Mouse (Mus musculus) midbrain, embryonic 14.5 days (tissue): ENCODE data around the gene Ptf1a. TPM values are rescaled to one million over a fixed set of nuclear protein-coding genes. Genes with fewer than 3 reads are reported as not detected.

ENCODE experiments used
- ATAC-seq: fragments of 200-750 bp; cut with Nextera tagmentation; 2 replicates; pipeline ENCODE4 v1.8.0; 2017; ENCODE audit warnings: moderate number of reproducible peaks, moderate library complexity; ENCODE audit not compliant: low FRiP score, low TSS enrichment
- DNase-seq: peaks from one replicate; pipeline ENCODE4 v3.0.0-alpha.2; 2015
- H3K27ac ChIP-seq: fragments of 300-500 bp; sonication (generic); replicated peaks from 2 replicates; pipeline ENCODE4 v1.5.1; 2014; ENCODE audit warnings: mild to moderate bottlenecking, low read depth, low read length, moderate library complexity
- H3K27me3 ChIP-seq: fragments of 300-500 bp; sonication (generic); 2 replicates; pipeline ENCODE4 v1.6.1; 2014; ENCODE audit warnings: low read length, control low read depth, mixed read lengths; ENCODE audit not compliant: control insufficient read depth, insufficient read depth
- H3K36me3 ChIP-seq: fragments of 300-500 bp; sonication (generic); 2 replicates; pipeline ENCODE4 v1.6.1; 2014; ENCODE audit warnings: low read length, control low read depth; ENCODE audit not compliant: control insufficient read depth, insufficient read depth
- H3K4me1 ChIP-seq: fragments of 300-500 bp; sonication (generic); 2 replicates; pipeline ENCODE4 v1.6.1; 2014; ENCODE audit warnings: mild to moderate bottlenecking, antibody characterized with exemption, low read length, control low read depth; ENCODE audit not compliant: control insufficient read depth, insufficient read depth
- H3K4me2 ChIP-seq: fragments of 300-500 bp; sonication (generic); 2 replicates; pipeline ENCODE4 v1.6.1; 2014; ENCODE audit warnings: mild to moderate bottlenecking, low read length, moderate library complexity
- H3K4me3 ChIP-seq: fragments of 300-500 bp; sonication (generic); replicated peaks from 2 replicates; pipeline ENCODE4 v1.5.1; 2014; ENCODE audit warnings: low read depth, low read length
- H3K9ac ChIP-seq: fragments of 300-500 bp; sonication (generic); replicated peaks from 2 replicates; pipeline ENCODE4 v1.6.1; 2014; ENCODE audit warnings: mild to moderate bottlenecking, low read length, moderate library complexity
- H3K9me3 ChIP-seq: fragments of 300-500 bp; sonication (generic); 2 replicates; pipeline ENCODE4 v1.6.1; 2016; ENCODE audit warnings: low read length, control low read depth, mixed read lengths; ENCODE audit not compliant: control insufficient read depth
- WGBS: fragments of 180-500 bp; shearing (Covaris S2); extraction: QIAGEN DNeasy Blood & Tissue Kit; methylation state at CpG from one replicate; pipeline ENCODE4 v1.1.7; 2014; 5-methylcytosine and 5-hydroxymethylcytosine counted together
- polyA plus RNA-seq: library from polyadenylated mRNA; unstranded; fragments of >200 nt; fragmentation: Nextera tagmentation; extraction: Ambion mirVana; gene quantifications from 2 replicates; pipeline ENCODE4 v1.2.1, GENCODE M21; 2014

Ptf1a gene
- polyA plus RNA-seq, 1 experiment from 2014 or later, result 0.64 TPM

GRCm38 (mm10) chr2:19423086-19423485 is 22.4 kb upstream of the Ptf1a start:
- Histone ChIP-seq H3K4me3 (no peak overlapping the region), H3K4me1 (no peaks in the 10 kb centered on the region), H3K4me2 (no peak overlapping the region), H3K27ac (no peak overlapping the region), H3K9me3 (no peaks in the 10 kb centered on the region), H3K9ac (no peak overlapping the region), H3K27me3 (peaks cover 26% of the 10 kb centered on the region), H3K36me3 (no peaks in the 10 kb centered on the region)
- ATAC-seq (no peak), DNase-seq (no peak)
- WGBS, result 66% methylated on average over 6 of the region's 6 CpGs

GRCm38 (mm10) chr2:19429031-19429430 is 16.4 kb upstream of the Ptf1a start:
- Histone ChIP-seq H3K27me3 (peaks cover 79% of the 10 kb centered on the region), H3K4me3 (no peak overlapping the region), H3K27ac (no peak overlapping the region), H3K4me2 (no peak overlapping the region), H3K9ac (no peak overlapping the region), H3K9me3 (no peaks in the 10 kb centered on the region), H3K4me1 (0 out of 2 replicates have a peak, but pooled peaks cover 6% of the 10 kb centered on the region), H3K36me3 (no peaks in the 10 kb centered on the region)
- 8% methylated on average over 10 of the region's 10 CpGs for WGBS
- peak; percentile 49 for DNase-seq
- ATAC-seq, result no peak

- Histone ChIP-seq H3K9me3 (no peaks in the 10 kb centered on the region), H3K9ac (no peak overlapping the region), H3K27ac (no peak overlapping the region), H3K27me3 (peaks cover 88% of the 10 kb centered on the region), H3K36me3 (no peaks in the 10 kb centered on the region), H3K4me3 (peak overlapping the region; percentile 28), H3K4me1 (0 out of 2 replicates have a peak, but pooled peaks cover 6% of the 10 kb centered on the region), H3K4me2 (peak overlapping the region; percentile 51)
- no peak for ATAC-seq
- 4% methylated on average over 31 of the region's 31 CpGs for WGBS
- DNase-seq, result peak; percentile 33
Measured at GRCm38 (mm10) chr2:19429691-19430690, 15.5 kb upstream of the Ptf1a start.

- DNase-seq (peak; percentile 68), ATAC-seq (peak; percentile 43; the same call in 1 of the 2 replicates)
- Histone ChIP-seq H3K4me2 (peak overlapping the region; percentile 51), H3K9ac (no peak overlapping the region), H3K4me3 (peak overlapping the region; percentile 28), H3K4me1 (0 out of 2 replicates have a peak, but pooled peaks cover 6% of the 10 kb centered on the region), H3K9me3 (no peaks in the 10 kb centered on the region), H3K27me3 (peaks cover 91% of the 10 kb centered on the region), H3K27ac (no peak overlapping the region), H3K36me3 (no peaks in the 10 kb centered on the region)
- under 1% methylated on average over 33 of the region's 33 CpGs for WGBS
Measured at GRCm38 (mm10) chr2:19430746-19431145, 14.7 kb upstream of the Ptf1a start.

DNA sequence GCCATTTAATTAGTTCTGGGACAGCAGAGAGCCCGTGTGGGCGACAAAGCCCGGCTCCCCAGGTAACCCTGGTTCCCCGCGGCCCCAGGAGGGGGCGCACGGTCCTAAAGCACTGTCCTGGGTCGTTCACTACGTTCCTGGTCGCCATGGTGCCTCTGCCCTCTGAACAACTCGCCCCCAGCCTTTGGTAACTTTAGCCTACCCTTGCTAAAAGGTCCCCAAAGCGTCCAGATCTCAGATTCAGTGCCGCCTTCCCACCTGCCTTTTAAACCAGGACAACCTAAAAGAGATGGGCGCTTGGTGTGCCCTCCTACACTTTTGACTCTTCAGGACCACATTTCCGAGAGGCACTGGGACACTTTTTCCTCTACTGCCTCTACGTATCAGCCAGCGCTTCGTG is 14.3 kb upstream of the Ptf1a start:
- peak; percentile 60 for DNase-seq
- no peaks in the 10 kb centered on the region for H3K36me3 ChIP-seq
- H3K9me3 ChIP-seq, result no peaks in the 10 kb centered on the region
- peak overlapping the region; percentile 51 for H3K4me2 ChIP-seq
- ATAC-seq, result peak; percentile 18; the same call in 1 of the 2 replicates
- no peak overlapping the region for H3K27ac ChIP-seq
- no peak overlapping the region for H3K9ac ChIP-seq
- peak overlapping the region; percentile 28 for H3K4me3 ChIP-seq
- WGBS, result under 1% methylated on average over 18 of the region's 18 CpGs
- 0 out of 2 replicates have a peak, but pooled peaks cover 6% of the 10 kb centered on the region for H3K4me1 ChIP-seq
- peaks cover 94% of the 10 kb centered on the region for H3K27me3 ChIP-seq

GRCm38 (mm10) chr2:19431614-19432323 is 13.7 kb upstream of the Ptf1a start:
- Histone ChIP-seq H3K27me3 (peaks cover 89% of the 10 kb centered on the region), H3K36me3 (no peaks in the 10 kb centered on the region), H3K4me2 (peak overlapping the region; percentile 24; the same call in 1 of the 2 replicates), H3K4me1 (0 out of 2 replicates have a peak, but pooled peaks cover 6% of the 10 kb centered on the region), H3K4me3 (no peak overlapping the region; the same call in 1 of the 2 replicates), H3K9ac (no peak overlapping the region), H3K27ac (no peak overlapping the region), H3K9me3 (no peaks in the 10 kb centered on the region)
- ATAC-seq, result peak; percentile 44; the same call in 1 of the 2 replicates
- DNase-seq, result peak; percentile 37
- WGBS, result 1% methylated on average over 41 of the region's 41 CpGs

GRCm38 (mm10) chr2:19444346-19444745 is 1.1 kb upstream of the Ptf1a start:
- Histone ChIP-seq H3K27me3 (peaks cover 89% of the 10 kb centered on the region), H3K27ac (no peak overlapping the region), H3K9ac (no peak overlapping the region), H3K4me3 (no peak overlapping the region), H3K36me3 (no peaks in the 10 kb centered on the region), H3K4me1 (peaks cover 12% of the 10 kb centered on the region), H3K4me2 (no peak overlapping the region), H3K9me3 (no peaks in the 10 kb centered on the region)
- DNase-seq (no peak), ATAC-seq (no peak)
- 2% methylated on average over 9 of the region's 9 CpGs for WGBS

DNA sequence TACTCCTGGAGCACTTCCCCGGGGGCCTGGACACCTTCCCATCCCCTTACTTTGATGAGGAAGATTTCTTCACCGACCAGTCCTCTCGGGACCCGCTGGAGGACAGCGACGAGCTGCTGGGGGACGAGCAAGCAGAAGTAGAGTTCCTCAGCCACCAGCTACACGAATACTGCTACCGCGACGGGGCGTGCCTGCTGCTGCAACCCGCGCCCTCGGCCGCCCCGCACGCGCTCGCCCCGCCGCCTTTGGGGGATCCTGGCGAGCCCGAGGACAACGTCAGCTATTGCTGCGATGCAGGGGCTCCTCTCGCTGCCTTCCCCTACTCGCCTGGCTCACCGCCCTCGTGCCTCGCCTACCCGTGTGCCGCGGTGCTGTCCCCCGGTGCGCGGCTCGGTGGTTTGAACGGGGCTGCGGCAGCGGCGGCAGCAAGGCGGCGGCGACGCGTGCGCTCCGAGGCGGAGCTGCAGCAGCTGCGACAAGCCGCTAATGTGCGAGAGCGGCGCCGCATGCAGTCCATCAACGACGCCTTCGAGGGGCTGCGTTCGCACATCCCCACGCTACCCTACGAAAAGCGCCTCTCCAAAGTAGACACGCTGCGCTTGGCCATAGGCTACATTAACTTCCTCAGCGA is 523 bp downstream of the Ptf1a start:
- peak overlapping the region; percentile 61 for H3K4me2 ChIP-seq
- ATAC-seq (peak; percentile 8), DNase-seq (peak; percentile 73)
- WGBS, result under 1% methylated on average over 66 of the region's 67 CpGs
- H3K9ac ChIP-seq, result no peak overlapping the region
- H3K4me1 ChIP-seq, result peaks cover 12% of the 10 kb centered on the region
- peak overlapping the region; percentile 34 for H3K4me3 ChIP-seq
- peaks cover 96% of the 10 kb centered on the region for H3K27me3 ChIP-seq
- H3K9me3 ChIP-seq, result no peaks in the 10 kb centered on the region
- H3K27ac ChIP-seq, result no peak overlapping the region
- H3K36me3 ChIP-seq, result no peaks in the 10 kb centered on the region
